Mouse (Mus musculus) cerebellum, postnatal 4 days (tissue): ENCODE data around the gene Zdhhc22.

Experiments used
- DNase-seq, 2 experiments: peaks; one replicate each; pipeline ENCODE4 v3.0.0; 2022; ENCODE audit warnings: low spot score in 2 of 2, mixed read lengths in 1 of 2

The Zdhhc22 gene

GRCm38 (mm10) chr12:86995931-86996330 is 5.7 kb upstream of the Zdhhc22 start:
- no peak for DNase-seq

GRCm38 (mm10) chr12:86994776-86995175 is 4.5 kb upstream of the Zdhhc22 start:
- DNase-seq: no peak

GRCm38 (mm10) chr12:86994166-86994565 is 3.9 kb upstream of the Zdhhc22 start:
- no peak for DNase-seq

GRCm38 (mm10) chr12:86990755-86991110 is 503 bp upstream of the Zdhhc22 start:
- no peak for DNase-seq

GRCm38 (mm10) chr12:86989378-86989777 is 852 bp downstream of the Zdhhc22 start:
- DNase-seq: no peak

- no peak for DNase-seq
These were observed 2.0 kb downstream of the Zdhhc22 start for GRCm38 (mm10) chr12:86988227-86988626.

GRCm38 (mm10) chr12:86986562-86986961 is 3.7 kb downstream of the Zdhhc22 start:
- no peak for DNase-seq

- no peak for DNase-seq
These were observed 6.1 kb downstream of the Zdhhc22 start for GRCm38 (mm10) chr12:86984194-86984555.

- peak in 1 of 2 experiments; percentile 54 for DNase-seq
These were observed 6.6 kb downstream of the Zdhhc22 start for GRCm38 (mm10) chr12:86983470-86984193.

- DNase-seq: peak in 1 of 2 experiments; percentile 47
These were observed 9.1 kb downstream of the Zdhhc22 start for GRCm38 (mm10) chr12:86981180-86981579.

- no peak for DNase-seq
These were observed 12.4 kb downstream of the Zdhhc22 start for GRCm38 (mm10) chr12:86977833-86978232.

- DNase-seq: no peak
These were observed 13.6 kb downstream of the Zdhhc22 start for GRCm38 (mm10) chr12:86976511-86977168.

GRCm38 (mm10) chr12:86975761-86976160 is 14.5 kb downstream of the Zdhhc22 start:
- no peak for DNase-seq

GRCm38 (mm10) chr12:86974387-86975288 is 15.6 kb downstream of the Zdhhc22 start:
- DNase-seq: peak; percentile 65 to 87

- no peak for DNase-seq
These were observed 16.5 kb downstream of the Zdhhc22 start for GRCm38 (mm10) chr12:86973706-86974105.

GRCm38 (mm10) chr12:86973216-86973615 is 17.0 kb downstream of the Zdhhc22 start:
- peak; percentile 50 to 84 for DNase-seq

- no peak for DNase-seq
These were observed 19.1 kb downstream of the Zdhhc22 start for GRCm38 (mm10) chr12:86971089-86971488.

GRCm38 (mm10) chr12:86969220-86969601 is 21.0 kb downstream of the Zdhhc22 start:
- no peak for DNase-seq

GRCm38 (mm10) chr12:86968468-86969219 is 21.6 kb downstream of the Zdhhc22 start:
- no peak for DNase-seq

GRCm38 (mm10) chr12:86965237-86965799 is 24.9 kb downstream of the Zdhhc22 start:
- DNase-seq: no peak
